Mouse (Mus musculus): ENCODE data around the gene Stk36.

DNA sequence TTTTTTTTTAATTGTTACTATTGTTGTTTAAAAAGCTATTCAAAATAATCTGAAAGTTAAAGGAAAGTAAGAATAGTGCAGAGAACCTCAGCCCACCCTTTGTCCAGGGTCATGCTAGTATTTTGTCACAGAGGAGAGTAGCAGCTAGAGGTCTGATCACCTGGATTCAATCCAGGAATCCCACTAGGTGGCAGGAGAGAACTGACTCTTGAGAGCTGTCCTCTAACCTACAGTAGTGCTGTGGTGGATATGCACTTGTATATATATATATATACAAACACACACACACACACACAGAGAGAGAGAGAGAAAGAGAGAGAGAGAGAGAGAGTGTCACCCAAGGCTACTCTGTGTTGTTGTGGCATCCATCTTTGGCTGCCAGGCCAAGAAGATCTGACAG lies 42.7 kb downstream of the Stk36 start:
- TF ChIP-seq CTCF (IDR thresholded peaks at IDR 0.05; ENCODE audit: low read depth) (peak; percentile 59), EP300 (IDR thresholded peaks at IDR 0.05; ENCODE audit: low read depth) (no peak)
